Mouse (Mus musculus): ENCODE results near the gene Ptprt.

DNA sequence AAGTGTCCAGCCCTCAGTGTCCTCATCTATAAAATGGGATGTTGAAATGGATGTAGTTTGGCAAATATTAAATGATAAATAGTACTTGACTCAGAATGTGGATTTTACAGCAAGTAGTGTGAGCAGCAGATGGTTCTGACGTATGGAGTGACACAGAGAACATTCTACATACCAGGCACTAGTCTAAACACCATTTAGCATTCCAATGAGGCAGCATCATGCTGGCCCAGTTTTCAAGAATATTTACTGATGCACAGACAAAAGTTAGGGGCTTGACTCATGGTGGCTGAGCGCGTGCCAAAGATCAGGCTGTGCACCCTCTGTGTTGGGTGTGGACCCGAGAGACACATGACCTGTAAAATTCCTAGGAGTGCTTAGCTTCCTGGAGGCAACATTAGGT, 378.3 kb downstream of the Ptprt start:
- no peak for TF ChIP-seq ZNF384 (IDR thresholded peaks at IDR 0.05; ENCODE audit: low read depth, low read length)
- no peak for TF ChIP-seq POLR2A (IDR thresholded peaks at IDR 0.05; ENCODE audit: control insufficient read depth in 1 of 2, insufficient read depth in 1 of 2, low read depth in 1 of 2, low read length in 2 of 2, poor library complexity in 1 of 2)
- TF ChIP-seq NELFE (IDR thresholded peaks at IDR 0.05; ENCODE audit: low read depth, low read length) = no peak
- TF ChIP-seq CTCF (IDR thresholded peaks at IDR 0.05 in 2 of 3, conservative IDR thresholded peaks at IDR 0.05 in 1 of 3; ENCODE audit: control insufficient read depth in 1 of 3, insufficient read depth in 1 of 3, low read depth in 2 of 3, low read length in 3 of 3, poor library complexity in 1 of 3, severe bottlenecking in 1 of 3) = no peak
- no peak for TF ChIP-seq GATA1 (IDR thresholded peaks at IDR 0.05; ENCODE audit: low read depth, low read length)
- TF ChIP-seq ETS1 (IDR thresholded peaks at IDR 0.05; ENCODE audit: low read depth, low read length) = no peak
- no peak for TF ChIP-seq RCOR1 (IDR thresholded peaks at IDR 0.05; ENCODE audit: low read depth, low read length)
- no peak for TF ChIP-seq MAFK (IDR thresholded peaks at IDR 0.05; ENCODE audit: borderline replicate concordance, low read depth, low read length)
- TF ChIP-seq E2F4 (IDR thresholded peaks at IDR 0.05; ENCODE audit: borderline replicate concordance, low read depth, low read length) = no peak
- TF ChIP-seq MAX (IDR thresholded peaks at IDR 0.05; ENCODE audit: low read length) = no peak
- TF ChIP-seq USF2 (IDR thresholded peaks at IDR 0.05; ENCODE audit: borderline replicate concordance in 1 of 2, insufficient read depth in 1 of 2, low read depth in 1 of 2, low read length in 2 of 2) = no peak
- no peak for TF ChIP-seq UBTF (IDR thresholded peaks at IDR 0.05; ENCODE audit: borderline replicate concordance, insufficient read depth, low read depth, low read length)
- TF ChIP-seq EP300 (IDR thresholded peaks at IDR 0.05; ENCODE audit: low read depth in 1 of 2, low read length in 2 of 2) = no peak
